Mouse (Mus musculus) erythroblast, embryonic 14.5 days (primary cell): ENCODE data around the gene Dirc2. TPM values are rescaled to one million over a fixed set of nuclear protein-coding genes. Genes with fewer than 3 reads are reported as not detected.

Experiments used
- H3K27me3 ChIP-seq: 2 replicates; pipeline ENCODE4 v1.6.1; 2012; ENCODE audit warnings: inconsistent platforms; ENCODE audit not compliant: control insufficient read depth
- H3K36me3 ChIP-seq: 2 replicates; pipeline ENCODE4 v1.6.1; 2012; ENCODE audit warnings: mild to moderate bottlenecking, inconsistent platforms; ENCODE audit not compliant: control insufficient read depth
- H3K4me1 ChIP-seq: 2 replicates; pipeline ENCODE4 v1.6.1; 2012; ENCODE audit warnings: inconsistent platforms; ENCODE audit not compliant: control insufficient read depth
- H3K4me3 ChIP-seq: replicated peaks from 2 replicates; pipeline ENCODE3; 2012; ENCODE audit warnings: moderate library complexity, mild to moderate bottlenecking, inconsistent platforms
- H3K9me3 ChIP-seq: 2 replicates; pipeline ENCODE4 v1.6.1; 2012; ENCODE audit warnings: low read length, inconsistent platforms, mixed read lengths; ENCODE audit not compliant: control insufficient read depth
- GATA1 ChIP-seq: IDR thresholded peaks from 2 replicates; pipeline ENCODE4 v1.6.1; 2012; ENCODE audit warnings: low read length, inconsistent platforms, mixed read lengths
- TAL1 ChIP-seq: IDR thresholded peaks from 3 replicates; pipeline ENCODE4 v1.6.1; 2012; ENCODE audit warnings: low read length, inconsistent platforms, mixed read lengths
- polyA plus RNA-seq: library from polyadenylated mRNA; stranded (reverse); fragments of >175 nt; gene quantifications from 2 replicates; pipeline ENCODE4 v1.2.3, GENCODE M21; 2012

Gene Dirc2
- polyA plus RNA-seq, 1 experiment, result 0.34 TPM

DNA sequence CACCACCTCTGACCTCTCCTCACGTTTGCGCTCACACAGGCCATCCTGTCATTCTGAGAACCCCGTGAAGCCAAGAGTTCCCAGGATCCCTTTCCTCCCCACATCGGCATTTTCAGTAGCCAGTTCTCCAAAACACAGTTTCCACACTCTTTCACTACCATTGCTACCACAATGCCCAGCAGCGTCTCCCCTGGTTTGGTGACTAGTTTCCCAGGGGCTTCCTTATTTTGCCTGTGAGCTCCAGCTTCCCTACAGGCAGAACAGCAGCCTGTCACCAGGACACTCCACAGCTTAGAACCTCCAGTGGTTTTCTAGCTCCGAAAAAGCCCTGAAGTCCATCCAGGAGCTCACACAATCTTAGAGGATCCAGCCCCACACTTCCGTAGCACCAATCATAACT is 19.8 kb downstream of the Dirc2 start:
- Histone ChIP-seq H3K36me3 (peaks cover 48% of the 10 kb centered on the region), H3K4me3 (no peak overlapping the region), H3K27me3 (no peaks in the 10 kb centered on the region), H3K4me1 (peaks cover 17% of the 10 kb centered on the region), H3K9me3 (no peaks in the 10 kb centered on the region)
- TF ChIP-seq TAL1, result no peak
- TF ChIP-seq GATA1, result no peak

DNA sequence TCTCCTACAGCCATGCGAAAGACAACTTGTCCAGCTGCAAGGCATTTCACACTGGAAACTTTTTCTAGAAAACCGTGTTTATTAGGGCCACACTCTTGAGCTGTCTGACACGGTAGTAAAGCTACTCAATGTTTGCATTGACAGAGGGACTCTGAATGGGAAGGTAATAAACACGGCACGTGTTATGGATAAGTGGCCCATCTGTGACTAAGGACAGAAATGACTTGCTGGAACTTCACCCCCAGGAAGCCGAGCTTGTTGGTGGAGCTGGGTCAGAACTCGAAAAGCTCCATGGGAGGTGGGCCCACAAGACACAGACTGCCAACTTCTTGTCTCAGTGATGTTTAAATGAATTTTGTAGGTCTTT is 20.9 kb downstream of the Dirc2 start:
- TF ChIP-seq GATA1 (no peak), TAL1 (no peak)
- H3K36me3 ChIP-seq, result peaks cover 51% of the 10 kb centered on the region
- peaks cover 15% of the 10 kb centered on the region for H3K4me1 ChIP-seq
- H3K4me3 ChIP-seq, result no peak overlapping the region
- H3K27me3 ChIP-seq, result no peaks in the 10 kb centered on the region
- no peaks in the 10 kb centered on the region for H3K9me3 ChIP-seq

DNA sequence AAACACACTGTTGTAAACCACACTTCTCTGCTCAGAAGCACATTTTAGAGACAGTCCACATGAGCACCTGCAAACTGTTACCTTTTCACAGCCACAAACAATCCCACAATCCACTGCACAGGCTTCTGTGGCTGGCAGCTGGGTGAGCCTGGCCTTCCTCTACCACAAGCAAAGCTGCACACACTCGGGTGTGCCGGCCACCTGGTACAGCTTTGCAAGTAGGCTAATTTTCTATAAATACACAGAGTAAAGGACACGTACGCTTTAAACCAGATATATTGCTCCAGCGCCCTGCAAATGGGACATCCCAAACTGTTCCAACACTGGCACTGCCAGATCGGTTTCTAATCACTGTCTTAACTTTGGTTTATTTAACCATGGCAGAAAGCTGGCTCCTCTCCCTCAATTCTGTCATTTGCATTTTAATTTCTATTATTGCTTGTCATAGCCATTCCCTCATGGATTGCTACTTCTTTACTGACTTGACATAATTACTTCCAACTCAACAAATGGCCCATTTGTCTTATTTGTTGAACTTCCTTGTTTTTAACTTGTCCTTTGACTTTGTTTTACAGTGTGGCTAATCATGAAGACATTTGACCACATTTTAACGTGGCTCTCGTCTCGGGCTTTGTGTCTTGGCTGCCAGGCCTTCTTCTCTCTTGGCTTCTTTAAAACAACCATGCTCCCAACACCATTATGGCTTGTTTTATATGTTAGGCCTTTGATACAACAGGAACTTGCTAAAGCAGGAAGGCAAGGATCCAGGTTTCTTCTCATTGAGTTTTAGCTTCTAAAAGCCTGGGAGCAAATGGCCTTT is 21.5 kb downstream of the Dirc2 start:
- Histone ChIP-seq H3K9me3 (no peaks in the 10 kb centered on the region), H3K36me3 (peaks cover 56% of the 10 kb centered on the region), H3K4me3 (no peak overlapping the region), H3K27me3 (no peaks in the 10 kb centered on the region), H3K4me1 (peaks cover 16% of the 10 kb centered on the region)
- TF ChIP-seq TAL1 (no peak), GATA1 (no peak)

DNA sequence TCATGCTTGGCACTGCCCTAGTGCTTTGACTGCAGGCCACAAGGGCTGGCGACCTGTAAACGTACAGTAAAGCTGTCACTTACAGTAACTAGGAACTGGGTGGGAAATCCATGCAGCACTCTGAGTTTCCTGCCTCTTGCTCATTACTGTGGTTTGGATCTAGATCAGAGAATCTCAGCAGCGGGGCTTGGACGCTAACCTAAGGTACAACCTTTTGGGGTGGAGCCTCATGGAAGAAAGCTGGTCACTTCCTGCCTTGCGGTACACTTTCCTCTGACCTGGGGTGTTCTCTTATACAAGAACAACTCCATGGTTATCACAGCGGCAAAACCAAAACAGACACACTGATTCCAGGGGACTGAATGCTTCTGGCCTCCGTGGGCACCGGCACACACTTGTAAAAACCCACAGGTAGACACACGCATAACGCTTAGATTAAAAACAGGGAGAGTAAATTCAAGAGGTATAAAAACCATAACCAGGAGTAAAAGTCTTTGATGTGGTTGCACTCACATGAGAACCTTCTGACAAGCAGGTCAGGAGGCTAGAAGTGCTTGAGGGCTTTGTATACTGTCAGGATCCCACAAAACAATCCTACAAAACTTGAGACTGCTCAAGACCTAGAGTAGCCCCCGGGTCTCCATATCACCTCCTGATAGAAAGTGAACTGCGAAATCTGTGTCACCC is 26.8 kb downstream of the Dirc2 start:
- Histone ChIP-seq H3K4me1 (peaks cover 12% of the 10 kb centered on the region; the same call in 1 of the 2 replicates), H3K4me3 (no peak overlapping the region), H3K36me3 (peaks cover 46% of the 10 kb centered on the region), H3K9me3 (no peaks in the 10 kb centered on the region), H3K27me3 (no peaks in the 10 kb centered on the region)
- TF ChIP-seq GATA1 (no peak), TAL1 (no peak)

DNA sequence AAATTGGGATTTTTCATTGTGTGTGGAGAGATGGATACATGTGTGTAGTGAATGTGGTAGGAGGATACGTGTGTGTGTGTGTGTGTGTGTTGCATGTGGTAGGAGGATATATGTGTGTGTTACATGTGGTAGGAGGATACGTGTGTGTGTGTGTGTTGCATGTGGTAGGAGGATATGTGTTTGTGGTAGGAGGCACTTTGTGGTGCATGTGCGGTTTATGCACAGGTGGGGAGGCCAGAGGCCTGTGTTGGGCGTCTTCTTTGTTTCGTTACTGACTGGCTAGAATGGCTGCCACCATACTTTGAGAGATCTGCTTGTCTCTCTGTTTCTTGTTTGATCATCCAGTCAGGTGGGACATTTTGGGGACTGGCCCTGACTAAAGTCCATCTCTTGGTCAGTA is 27.5 kb downstream of the Dirc2 start:
- Histone ChIP-seq H3K27me3 (no peaks in the 10 kb centered on the region), H3K36me3 (peaks cover 40% of the 10 kb centered on the region), H3K4me1 (peaks cover 12% of the 10 kb centered on the region), H3K4me3 (no peak overlapping the region), H3K9me3 (no peaks in the 10 kb centered on the region)
- no peak for TF ChIP-seq TAL1
- no peak for TF ChIP-seq GATA1

DNA sequence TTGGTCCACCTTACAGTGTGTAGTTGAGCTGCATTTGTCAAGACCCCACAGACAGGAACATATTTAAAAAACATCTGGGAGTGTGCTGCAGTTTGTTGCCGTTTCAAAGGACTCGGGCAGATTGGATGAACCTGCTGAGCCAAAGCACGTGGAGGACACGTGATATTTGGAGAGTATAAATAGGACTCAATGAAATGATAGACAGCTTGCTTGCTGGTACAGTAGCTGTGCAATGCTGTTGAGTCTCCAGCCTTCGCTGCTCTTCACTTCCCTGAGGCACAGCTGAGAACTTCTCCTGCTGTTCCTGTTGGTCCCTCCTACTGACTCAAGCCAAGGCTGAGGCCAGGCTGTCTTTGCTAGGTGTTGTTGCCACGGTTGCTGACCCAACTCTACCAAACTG is 28.2 kb downstream of the Dirc2 start:
- no peaks in the 10 kb centered on the region for H3K27me3 ChIP-seq
- H3K9me3 ChIP-seq, result no peaks in the 10 kb centered on the region
- no peak overlapping the region for H3K4me3 ChIP-seq
- H3K4me1 ChIP-seq, result peaks cover 12% of the 10 kb centered on the region
- H3K36me3 ChIP-seq, result peaks cover 37% of the 10 kb centered on the region
- no peak for TF ChIP-seq TAL1
- no peak for TF ChIP-seq GATA1

DNA sequence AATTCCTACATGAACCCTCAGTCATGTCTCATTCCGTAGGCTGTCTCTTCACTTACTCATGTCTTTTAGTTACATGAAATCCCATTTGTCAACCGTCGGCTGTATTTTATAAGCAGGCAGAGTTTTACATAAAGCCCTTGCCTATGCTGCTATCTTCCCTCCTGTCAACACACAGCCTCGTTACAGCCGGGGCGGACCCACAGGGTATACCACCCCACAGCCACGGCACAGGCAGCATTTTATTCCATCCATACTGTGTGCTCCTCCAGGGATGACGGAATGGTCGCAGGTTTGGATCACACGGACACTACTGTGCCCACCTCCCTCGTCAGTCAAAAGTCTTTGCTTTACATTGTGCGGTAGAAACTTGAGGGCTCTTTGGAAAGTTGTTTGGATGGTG is 28.8 kb downstream of the Dirc2 start:
- Histone ChIP-seq H3K9me3 (no peaks in the 10 kb centered on the region), H3K4me1 (peaks cover 12% of the 10 kb centered on the region), H3K36me3 (peaks cover 39% of the 10 kb centered on the region), H3K4me3 (no peak overlapping the region), H3K27me3 (no peaks in the 10 kb centered on the region)
- TF ChIP-seq TAL1, result no peak
- TF ChIP-seq GATA1, result no peak

DNA sequence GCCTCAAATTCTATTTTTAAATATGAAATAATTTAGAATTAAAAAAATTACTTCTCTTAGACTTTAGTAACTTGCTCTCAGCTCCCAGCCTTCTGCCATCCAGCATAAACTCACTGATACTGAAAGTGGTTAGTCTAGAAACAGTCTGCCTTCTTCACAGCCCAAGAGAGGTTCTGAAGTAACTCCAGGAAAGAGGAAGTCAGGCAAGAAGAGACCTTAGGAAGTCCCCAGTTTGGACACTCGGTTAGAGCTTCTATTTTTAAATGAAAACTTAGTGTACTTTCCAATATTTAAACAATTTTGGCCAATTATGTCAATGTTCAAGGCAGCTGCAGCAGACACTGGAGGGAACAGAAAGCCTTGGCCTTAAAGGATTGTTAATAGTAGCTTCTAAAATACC is 29.6 kb downstream of the Dirc2 start:
- H3K9me3 ChIP-seq, result no peaks in the 10 kb centered on the region
- H3K36me3 ChIP-seq, result peaks cover 43% of the 10 kb centered on the region
- TF ChIP-seq TAL1, result no peak
- no peak for TF ChIP-seq GATA1
- no peaks in the 10 kb centered on the region for H3K27me3 ChIP-seq
- H3K4me3 ChIP-seq, result no peak overlapping the region
- peaks cover 12% of the 10 kb centered on the region for H3K4me1 ChIP-seq

DNA sequence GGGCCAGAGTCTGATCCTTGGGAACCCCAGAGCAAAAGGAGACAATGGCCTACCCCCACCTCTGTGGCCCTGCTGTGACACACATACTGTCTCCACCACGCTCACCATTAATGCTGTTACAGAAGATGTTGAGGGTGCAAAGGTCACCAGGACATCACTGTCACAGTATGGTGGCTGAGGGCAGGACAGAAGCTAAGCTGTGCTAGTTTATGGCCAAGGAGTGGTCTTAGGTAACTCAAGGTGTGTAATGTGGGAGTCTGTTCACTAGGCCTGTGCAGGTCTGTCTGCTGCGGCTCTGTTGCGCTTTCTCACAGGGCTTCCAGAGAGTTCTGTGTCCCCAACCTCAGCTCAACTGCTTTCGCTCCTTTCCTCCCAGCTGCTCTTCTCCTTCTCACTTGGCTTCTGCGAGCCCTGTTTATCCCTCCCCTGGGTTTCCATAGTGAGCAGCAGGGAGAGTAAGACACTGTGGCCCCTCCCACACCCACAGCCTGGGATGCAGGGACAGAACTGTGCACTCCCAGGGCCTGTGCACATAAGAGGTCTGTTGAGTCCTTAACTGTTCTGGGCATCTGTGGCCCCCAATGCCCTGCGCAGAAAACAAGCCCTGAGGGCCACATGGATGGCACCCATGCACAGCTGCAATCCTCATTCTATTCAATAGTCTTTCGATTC is 30.9 kb downstream of the Dirc2 start:
- TF ChIP-seq TAL1 (no peak), GATA1 (no peak)
- Histone ChIP-seq H3K9me3 (no peaks in the 10 kb centered on the region), H3K36me3 (peaks cover 51% of the 10 kb centered on the region), H3K4me1 (peaks cover 15% of the 10 kb centered on the region), H3K4me3 (no peak overlapping the region), H3K27me3 (no peaks in the 10 kb centered on the region)
